Mouse (Mus musculus) left cerebral cortex, adult 9 months (tissue): ENCODE results near the gene Zfp473.
"Not testable (repeated sequence)": the region's sequence is repeated elsewhere in the genome, so short reads cannot be mapped to it uniquely, and the experiment has no call there.

Source experiments
- DNase-seq, 2 experiments: peaks; one replicate each; pipeline ENCODE4 v3.0.0; 2022; ENCODE audit warnings: low spot score in 2 of 2

The Zfp473 gene

GRCm38 (mm10) chr7:44722058-44722457, 28.8 kb downstream of the Zfp473 start:
- DNase-seq: no peak

- no peak for DNase-seq
Observed at GRCm38 (mm10) chr7:44709881-44710280, 41.0 kb downstream of the Zfp473 start.

GRCm38 (mm10) chr7:44708574-44708973, 42.3 kb downstream of the Zfp473 start, which contains the start of gene Izumo2:
Gene Izumo2 (plus strand): TSS chr7:44708742.
- no peak for DNase-seq

- DNase-seq: not testable (repeated sequence)
Observed at GRCm38 (mm10) chr7:44708093-44708492, 42.8 kb downstream of the Zfp473 start.

GRCm38 (mm10) chr7:44707169-44707675, 43.6 kb downstream of the Zfp473 start:
- no peak for DNase-seq

GRCm38 (mm10) chr7:44706322-44706721, 44.5 kb downstream of the Zfp473 start:
- no peak for DNase-seq

- no peak for DNase-seq
Observed at GRCm38 (mm10) chr7:44705086-44705485, 45.8 kb downstream of the Zfp473 start.

GRCm38 (mm10) chr7:44704363-44704762, 46.5 kb downstream of the Zfp473 start:
- peak in 1 of 2 experiments; percentile 29 for DNase-seq

GRCm38 (mm10) chr7:44702985-44703384, 47.9 kb downstream of the Zfp473 start:
- no peak for DNase-seq

GRCm38 (mm10) chr7:44701921-44702320, 48.9 kb downstream of the Zfp473 start:
- peak in 1 of 2 experiments; percentile 36 for DNase-seq

- DNase-seq: no peak
Observed at GRCm38 (mm10) chr7:44697980-44698379, 52.9 kb downstream of the Zfp473 start.

GRCm38 (mm10) chr7:44697191-44697710, 53.6 kb downstream of the Zfp473 start:
- no peak for DNase-seq

- DNase-seq: no peak
Observed at GRCm38 (mm10) chr7:44695223-44695622, 55.6 kb downstream of the Zfp473 start.

GRCm38 (mm10) chr7:44693427-44694175, 57.2 kb downstream of the Zfp473 start:
- DNase-seq: no peak

- DNase-seq: no peak
Observed at GRCm38 (mm10) chr7:44689331-44689730, 61.5 kb downstream of the Zfp473 start.

GRCm38 (mm10) chr7:44688890-44689289, 62.0 kb downstream of the Zfp473 start:
- DNase-seq: no peak

- DNase-seq: no peak
Observed at GRCm38 (mm10) chr7:44685531-44686402, 65.1 kb downstream of the Zfp473 start.

GRCm38 (mm10) chr7:44683656-44684055, 67.2 kb downstream of the Zfp473 start:
- DNase-seq: no peak
